Mouse (Mus musculus): ENCODE data around the gene Mfrp.

The Mfrp gene

GRCm38 (mm10) chr9:44078136-44078797 lies 23.3 kb upstream of the Mfrp start:
- WGBS: 79% methylated on average over 10 of the region's 10 CpGs

- WGBS: 23% methylated on average over 16 of the region's 16 CpGs
Measured at GRCm38 (mm10) chr9:44078955-44079756, 22.4 kb upstream of the Mfrp start.

- 59% methylated on average over 10 of the region's 10 CpGs for WGBS
Measured at GRCm38 (mm10) chr9:44079997-44080780, 21.3 kb upstream of the Mfrp start.

GRCm38 (mm10) chr9:44080953-44081352 lies 20.6 kb upstream of the Mfrp start:
- WGBS: 46% methylated on average over 5 of the region's 5 CpGs

GRCm38 (mm10) chr9:44081581-44081980 lies 19.9 kb upstream of the Mfrp start:
- 43% methylated on average over 5 of the region's 5 CpGs for WGBS

- 68% methylated on average over 5 of the region's 5 CpGs for WGBS
Measured at GRCm38 (mm10) chr9:44082266-44082665, 19.3 kb upstream of the Mfrp start.

DNA sequence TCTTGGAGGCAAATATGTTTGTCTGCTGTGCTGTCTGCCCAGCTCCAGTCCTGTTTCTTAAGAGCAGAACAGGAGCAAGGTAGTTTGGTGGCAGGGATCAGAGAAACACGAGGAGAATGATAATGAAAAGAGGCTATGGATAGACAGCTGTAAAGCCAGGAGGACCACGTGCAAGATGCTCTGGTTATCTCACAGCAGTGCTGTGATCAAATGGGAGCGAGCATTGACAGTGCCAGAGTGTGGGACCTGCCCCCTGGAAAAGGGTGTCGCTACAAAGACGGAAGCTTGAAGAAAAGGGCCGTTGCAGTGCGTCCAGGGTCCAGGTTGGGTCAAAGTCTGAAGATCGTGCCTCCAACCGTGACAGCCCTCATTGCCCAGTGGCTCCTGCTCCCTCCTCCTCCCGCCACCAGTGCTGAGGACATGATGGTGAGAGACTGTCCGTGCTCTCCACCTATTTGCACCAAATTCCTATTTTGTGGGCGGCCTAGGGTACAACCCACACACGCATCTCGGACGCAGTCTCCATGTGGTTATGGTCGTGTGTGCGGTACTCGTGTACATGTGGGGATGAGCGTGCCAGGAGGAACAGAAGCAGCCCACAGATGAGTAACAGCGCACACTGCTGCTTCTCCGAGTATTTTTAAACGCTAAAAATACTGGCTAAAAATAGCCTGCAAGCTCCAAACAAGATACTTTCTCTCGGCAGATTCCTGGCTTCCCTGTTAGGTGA lies 18.0 kb upstream of the Mfrp start:
- 23% methylated on average over 23 of the region's 23 CpGs for WGBS

GRCm38 (mm10) chr9:44084236-44084635 lies 17.3 kb upstream of the Mfrp start:
- 12% methylated on average over 14 of the region's 14 CpGs for WGBS

- under 1% methylated on average over 62 of the region's 62 CpGs for WGBS
Measured at GRCm38 (mm10) chr9:44084659-44085229, 16.8 kb upstream of the Mfrp start.

- WGBS: 4% methylated on average over 10 of the region's 10 CpGs
Measured at GRCm38 (mm10) chr9:44085276-44085675, 16.3 kb upstream of the Mfrp start.

- WGBS: 24% methylated on average over 15 of the region's 15 CpGs
Measured at GRCm38 (mm10) chr9:44085741-44086665, 15.5 kb upstream of the Mfrp start.

GRCm38 (mm10) chr9:44086960-44087359 lies 14.6 kb upstream of the Mfrp start:
- 29% methylated on average over 10 of the region's 10 CpGs for WGBS

DNA sequence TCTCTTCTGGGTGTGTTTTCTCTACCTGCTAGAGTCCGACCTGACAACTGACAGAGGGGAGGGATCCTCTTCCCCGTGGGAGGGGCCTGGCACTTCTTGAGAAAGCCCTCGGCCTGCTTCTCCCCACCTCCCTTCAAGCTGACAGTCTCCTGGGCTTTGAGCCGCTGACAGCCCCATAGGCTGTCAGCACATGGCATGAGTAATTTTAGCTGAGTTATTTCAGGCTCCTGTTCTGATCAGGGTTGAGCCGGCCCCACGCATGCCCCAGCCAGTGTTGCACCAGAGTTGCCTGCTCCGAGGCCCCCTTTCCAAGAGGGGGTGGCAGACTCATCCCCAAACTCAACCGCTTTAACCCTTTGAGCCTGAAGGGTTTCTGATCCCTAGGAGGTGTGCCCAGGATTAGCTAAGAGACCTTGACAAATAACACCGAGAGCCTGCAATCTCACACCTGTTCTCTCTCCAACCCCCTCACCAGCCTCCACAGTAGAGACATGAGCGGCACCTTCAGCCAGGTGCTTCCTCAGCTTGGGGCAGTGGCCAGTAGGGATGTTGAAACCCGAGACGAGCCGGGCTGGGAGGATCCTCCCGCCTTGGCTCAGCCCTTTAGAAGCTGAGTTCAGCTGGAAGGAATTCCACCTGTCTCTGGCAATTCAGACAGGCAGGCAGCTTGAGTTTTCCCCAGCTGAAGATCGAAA lies 13.6 kb upstream of the Mfrp start:
- WGBS: 18% methylated on average over 15 of the region's 15 CpGs

DNA sequence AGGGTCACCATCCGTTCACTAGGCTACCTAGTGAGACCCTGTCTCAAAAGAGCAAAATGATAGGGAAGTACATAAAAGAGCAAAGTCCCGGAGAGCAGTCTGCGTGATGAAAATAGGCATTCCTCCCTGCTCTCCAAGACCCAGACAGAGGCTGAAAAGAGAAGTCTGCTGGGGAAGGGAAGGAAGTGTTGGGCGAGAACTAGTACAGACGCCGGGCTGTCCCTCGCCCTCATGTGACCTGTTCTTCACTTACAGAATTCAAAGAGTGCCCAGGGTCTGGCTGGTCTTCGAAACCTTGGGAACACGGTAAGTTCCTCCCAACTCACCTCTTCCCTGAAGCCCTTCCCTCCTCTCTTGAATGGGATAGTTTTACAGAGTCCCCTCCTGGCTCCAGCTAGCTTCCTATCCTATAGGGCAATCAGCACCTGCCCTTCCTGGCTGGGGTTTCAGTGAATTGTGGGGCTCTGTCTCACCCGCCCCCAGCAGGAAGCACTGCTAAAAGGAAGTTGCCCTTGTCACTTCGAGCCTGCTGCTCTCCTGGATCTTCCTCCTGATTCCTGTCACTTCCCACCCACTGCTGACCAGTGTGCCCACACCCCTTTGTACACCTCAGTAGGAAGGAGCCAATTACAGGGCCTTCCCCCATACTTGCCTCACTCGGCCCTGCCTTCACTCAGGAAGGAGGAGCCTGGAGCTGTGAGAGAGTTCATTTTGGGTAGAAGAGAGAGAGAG lies 12.5 kb upstream of the Mfrp start:
- 39% methylated on average over 12 of the region's 12 CpGs for WGBS

GRCm38 (mm10) chr9:44093612-44094503 lies 7.7 kb upstream of the Mfrp start:
- WGBS: 29% methylated on average over 24 of the region's 24 CpGs

DNA sequence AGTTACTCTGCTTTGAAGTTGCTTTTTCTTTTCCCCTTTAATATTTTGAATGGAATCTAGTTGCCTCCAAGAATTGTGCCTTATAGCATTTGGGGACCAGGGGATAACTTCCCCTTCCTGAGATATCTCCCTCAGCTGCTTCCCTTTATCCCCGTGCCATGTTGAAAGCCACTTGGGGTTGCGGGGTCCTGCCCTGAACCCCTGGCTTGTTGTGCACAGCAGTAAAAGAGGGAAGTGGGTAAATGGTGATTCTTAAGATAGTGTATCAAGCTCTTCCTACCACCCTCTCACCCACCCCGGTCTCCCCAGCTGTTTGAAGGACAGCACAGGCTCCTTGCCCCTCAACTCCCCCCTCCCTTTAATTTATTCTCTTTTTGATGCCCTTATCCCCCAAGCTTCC lies 6.8 kb upstream of the Mfrp start:
- 89% methylated on average over 3 of the region's 3 CpGs for WGBS

- 87% methylated on average over 9 of the region's 9 CpGs for WGBS
Measured at GRCm38 (mm10) chr9:44095781-44096180, 5.7 kb upstream of the Mfrp start.

DNA sequence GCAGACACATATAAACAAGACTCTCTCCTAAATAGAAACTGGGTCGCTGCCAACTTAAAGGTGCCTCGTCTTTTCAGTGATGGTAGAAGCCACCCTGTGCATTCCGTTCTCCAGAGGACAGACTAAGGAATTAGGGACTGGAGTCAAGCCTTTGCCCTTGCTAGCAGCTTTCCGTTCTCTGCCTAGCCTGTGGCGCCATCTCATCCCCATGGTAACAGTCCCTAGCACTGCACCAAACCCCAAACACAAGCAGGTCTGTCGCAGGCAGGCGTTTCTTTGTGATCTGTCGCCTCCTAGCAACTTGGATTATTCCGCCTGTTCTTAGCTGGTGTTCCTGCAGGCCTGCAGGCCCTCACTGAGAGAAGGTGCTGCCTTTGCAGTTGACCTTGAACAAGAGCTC lies 5.0 kb upstream of the Mfrp start:
- WGBS: 29% methylated on average over 9 of the region's 9 CpGs

Data from cerebral cortex, adult 2 months (tissue).